Mouse (Mus musculus): ENCODE data around the gene Kdf1. TPM values are rescaled to one million over a fixed set of nuclear protein-coding genes. Genes with fewer than 3 reads are reported as not detected.
"Not testable (repeated sequence)": the region's sequence is repeated elsewhere in the genome, so short reads cannot be mapped to it uniquely, and the experiment has no call there.

Kdf1 gene
- polyA plus RNA-seq, 1 experiment from 2014 or later, result 0.45 TPM

- Histone ChIP-seq H3K27ac (no peak overlapping the region), H3K9ac (0 out of 2 replicates have a peak overlapping the region, but pooled peaks have one; percentile 26), H3K36me3 (no peaks in the 10 kb centered on the region), H3K4me3 (replicated peaks) (peak overlapping the region; percentile 52), H3K4me2 (peak overlapping the region; percentile 67), H3K27me3 (peaks cover 95% of the 10 kb centered on the region), H3K4me1 (replicated peaks) (peaks cover 24% of the 10 kb centered on the region), H3K9me3 (replicated peaks) (no peaks in the 10 kb centered on the region)
- DNase-seq, result no peak
- WGBS (ENCODE audit: insufficient replicate concordance), result 2% methylated on average over 64 of the region's 70 CpGs
- ATAC-seq (ENCODE audit: low read depth), result no peak; the same call in 1 of the 2 replicates
These were observed 21.2 kb upstream of the Kdf1 start for GRCm38 (mm10) chr4:133497461-133498159.

- Histone ChIP-seq H3K27ac (no peak within 1 kb of the TSS), H3K9ac (peak within 1 kb of the TSS; percentile 26; the same call in 1 of the 2 replicates), H3K27me3 (peaks cover 99% of the 10 kb centered on the region), H3K36me3 (no peaks in the 10 kb centered on the region), H3K4me3 (replicated peaks) (peak within 1 kb of the TSS; percentile 52), H3K4me2 (peak within 1 kb of the TSS; percentile 67), H3K4me1 (replicated peaks) (peaks cover 24% of the 10 kb centered on the region), H3K9me3 (replicated peaks) (no peaks in the 10 kb centered on the region)
- ATAC-seq (ENCODE audit: low read depth) (peak; percentile 54; the same call in 1 of the 2 replicates), DNase-seq (peak; percentile 29)
- under 1% methylated on average over 47 of the region's 53 CpGs for WGBS (ENCODE audit: insufficient replicate concordance)
These were observed 20.5 kb upstream of the Kdf1 start, which contains the start of gene Trnp1 for GRCm38 (mm10) chr4:133498160-133498724. Gene Trnp1 (minus strand): TSS chr4:133498550.

GRCm38 (mm10) chr4:133501514-133501913 lies 17.2 kb upstream of the Kdf1 start:
- Histone ChIP-seq H3K27me3 (peaks cover 96% of the 10 kb centered on the region), H3K9ac (no peak overlapping the region), H3K36me3 (no peaks in the 10 kb centered on the region), H3K27ac (no peak overlapping the region), H3K4me3 (replicated peaks) (no peak overlapping the region), H3K9me3 (replicated peaks) (no peaks in the 10 kb centered on the region), H3K4me1 (replicated peaks) (peaks cover 13% of the 10 kb centered on the region), H3K4me2 (no peak overlapping the region)
- DNase-seq (no peak), ATAC-seq (ENCODE audit: low read depth) (no peak)
- WGBS (ENCODE audit: insufficient replicate concordance), result 26% methylated on average over 7 of the region's 7 CpGs

- DNase-seq, result no peak
- peaks cover 85% of the 10 kb centered on the region for H3K27me3 ChIP-seq
- no peaks in the 10 kb centered on the region for H3K36me3 ChIP-seq
- no peak overlapping the region for H3K4me2 ChIP-seq
- no peaks in the 10 kb centered on the region; the same call in 1 of the 2 replicates for H3K4me1 ChIP-seq (replicated peaks)
- H3K27ac ChIP-seq, result no peak overlapping the region
- WGBS (ENCODE audit: insufficient replicate concordance), result 36% methylated on average over 5 of the region's 5 CpGs
- no peak for ATAC-seq (ENCODE audit: low read depth)
- H3K9me3 ChIP-seq (replicated peaks), result no peaks in the 10 kb centered on the region
- H3K9ac ChIP-seq, result no peak overlapping the region
- no peak overlapping the region for H3K4me3 ChIP-seq (replicated peaks)
These were observed 14.5 kb upstream of the Kdf1 start for GRCm38 (mm10) chr4:133504300-133504699.

- H3K4me1 ChIP-seq (replicated peaks), result no peaks in the 10 kb centered on the region; the same call in 1 of the 2 replicates
- no peak overlapping the region for H3K9ac ChIP-seq
- DNase-seq (no peak), ATAC-seq (ENCODE audit: low read depth) (no peak)
- H3K9me3 ChIP-seq (replicated peaks), result no peaks in the 10 kb centered on the region
- H3K27ac ChIP-seq, result no peak overlapping the region
- H3K4me2 ChIP-seq, result no peak overlapping the region
- peaks cover 78% of the 10 kb centered on the region for H3K27me3 ChIP-seq
- 51% methylated on average over 9 of the region's 9 CpGs for WGBS (ENCODE audit: insufficient replicate concordance)
- no peak overlapping the region for H3K4me3 ChIP-seq (replicated peaks)
- no peaks in the 10 kb centered on the region for H3K36me3 ChIP-seq
These were observed 13.8 kb upstream of the Kdf1 start for GRCm38 (mm10) chr4:133504755-133505485.

- Histone ChIP-seq H3K9me3 (replicated peaks) (no peaks in the 10 kb centered on the region), H3K27ac (no peak overlapping the region), H3K9ac (no peak overlapping the region), H3K4me2 (no peak overlapping the region), H3K4me1 (replicated peaks) (no peaks in the 10 kb centered on the region; the same call in 1 of the 2 replicates), H3K27me3 (peaks cover 68% of the 10 kb centered on the region), H3K36me3 (no peaks in the 10 kb centered on the region), H3K4me3 (replicated peaks) (no peak overlapping the region)
- DNase-seq, result no peak
- no peak for ATAC-seq (ENCODE audit: low read depth)
- 24% methylated on average over 5 of the region's 5 CpGs for WGBS (ENCODE audit: insufficient replicate concordance)
These were observed 12.2 kb upstream of the Kdf1 start for GRCm38 (mm10) chr4:133506573-133506972.

- no peak overlapping the region for H3K27ac ChIP-seq
- H3K4me2 ChIP-seq, result no peak overlapping the region
- DNase-seq (no peak), ATAC-seq (ENCODE audit: low read depth) (no peak)
- H3K9ac ChIP-seq, result no peak overlapping the region
- H3K36me3 ChIP-seq, result no peaks in the 10 kb centered on the region
- no peaks in the 10 kb centered on the region; the same call in 1 of the 2 replicates for H3K4me1 ChIP-seq (replicated peaks)
- no peak overlapping the region for H3K4me3 ChIP-seq (replicated peaks)
- no peaks in the 10 kb centered on the region for H3K9me3 ChIP-seq (replicated peaks)
- H3K27me3 ChIP-seq, result peaks cover 45% of the 10 kb centered on the region
- WGBS (ENCODE audit: insufficient replicate concordance), result 71% methylated on average over 7 of the region's 7 CpGs
These were observed 9.8 kb upstream of the Kdf1 start for GRCm38 (mm10) chr4:133508990-133509389.

GRCm38 (mm10) chr4:133511050-133511449 lies 7.7 kb upstream of the Kdf1 start:
- Histone ChIP-seq H3K27ac (no peak overlapping the region), H3K27me3 (peaks cover 33% of the 10 kb centered on the region), H3K36me3 (no peaks in the 10 kb centered on the region), H3K9ac (no peak overlapping the region), H3K4me3 (replicated peaks) (no peak overlapping the region), H3K9me3 (replicated peaks) (no peaks in the 10 kb centered on the region), H3K4me2 (no peak overlapping the region), H3K4me1 (replicated peaks) (no peaks in the 10 kb centered on the region; the same call in 1 of the 2 replicates)
- DNase-seq, result no peak
- 58% methylated on average over 5 of the region's 5 CpGs for WGBS (ENCODE audit: insufficient replicate concordance)
- no peak for ATAC-seq (ENCODE audit: low read depth)

GRCm38 (mm10) chr4:133512511-133512910 lies 6.3 kb upstream of the Kdf1 start:
- not testable (repeated sequence) for H3K27ac ChIP-seq; H3K4me1 ChIP-seq (replicated peaks); H3K36me3 ChIP-seq; H3K9me3 ChIP-seq (replicated peaks); ATAC-seq (ENCODE audit: low read depth); H3K4me3 ChIP-seq (replicated peaks); H3K9ac ChIP-seq; DNase-seq; H3K4me2 ChIP-seq
- H3K27me3 ChIP-seq, result peaks cover 32% of the 10 kb centered on the region
- WGBS (ENCODE audit: insufficient replicate concordance), result 44% methylated on average over 5 of the region's 5 CpGs

- Histone ChIP-seq H3K27ac (no peak overlapping the region), H3K9me3 (replicated peaks) (no peaks in the 10 kb centered on the region), H3K4me3 (replicated peaks) (no peak overlapping the region), H3K9ac (no peak overlapping the region), H3K27me3 (peaks cover 35% of the 10 kb centered on the region), H3K36me3 (no peaks in the 10 kb centered on the region), H3K4me2 (no peak overlapping the region), H3K4me1 (replicated peaks) (no peaks in the 10 kb centered on the region)
- ATAC-seq (ENCODE audit: low read depth) (peak; percentile 31; the same call in 1 of the 2 replicates), DNase-seq (peak; percentile 43)
- WGBS (ENCODE audit: insufficient replicate concordance), result 12% methylated on average over 8 of the region's 8 CpGs
These were observed 5.8 kb upstream of the Kdf1 start for GRCm38 (mm10) chr4:133512972-133513371.

- H3K27me3 ChIP-seq, result peaks cover 64% of the 10 kb centered on the region
- H3K4me1 ChIP-seq (replicated peaks), result peaks cover 7% of the 10 kb centered on the region; the same call in 1 of the 2 replicates
- DNase-seq, result no peak
- peak; percentile 7; the same call in 1 of the 2 replicates for ATAC-seq (ENCODE audit: low read depth)
- H3K36me3 ChIP-seq, result no peaks in the 10 kb centered on the region
- WGBS (ENCODE audit: insufficient replicate concordance), result 15% methylated on average over 25 of the region's 25 CpGs
- peak overlapping the region; percentile 33 for H3K9ac ChIP-seq
- no peak overlapping the region for H3K27ac ChIP-seq
- H3K9me3 ChIP-seq (replicated peaks), result no peaks in the 10 kb centered on the region
- peak overlapping the region; percentile 57 for H3K4me3 ChIP-seq (replicated peaks)
- peak overlapping the region; percentile 66 for H3K4me2 ChIP-seq
These were observed 554 bp downstream of the Kdf1 start for GRCm38 (mm10) chr4:133519369-133519665.
